Mouse (Mus musculus) layer of hippocampus, adult 11-12 months (tissue): ENCODE results near the gene Gm28036.

Source experiments
- DNase-seq: peaks from one replicate; pipeline ENCODE4 v3.0.0; 2022; ENCODE audit warnings: low spot score

The Gm28036 gene

DNA sequence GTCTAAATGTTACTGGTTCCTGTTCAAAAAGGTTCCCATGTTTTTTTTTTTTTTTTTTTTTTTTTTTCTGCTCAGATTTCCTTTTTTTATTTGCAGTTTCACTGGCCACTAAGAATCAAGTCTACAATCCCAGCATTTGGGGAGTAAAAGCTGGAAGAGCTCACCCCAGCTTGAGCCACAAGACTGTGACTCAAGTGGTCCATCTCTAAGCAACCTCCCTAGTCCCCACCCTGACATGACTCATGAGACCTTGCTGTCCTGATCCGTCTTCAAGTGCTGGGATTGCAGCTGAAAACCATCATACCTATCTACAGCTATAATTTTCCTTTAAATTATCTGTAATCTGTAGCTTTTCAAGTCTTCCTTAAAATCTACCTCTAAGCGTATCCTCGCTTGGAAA lies 42.4 kb downstream of the Gm28036 start:
- DNase-seq = no peak

DNA sequence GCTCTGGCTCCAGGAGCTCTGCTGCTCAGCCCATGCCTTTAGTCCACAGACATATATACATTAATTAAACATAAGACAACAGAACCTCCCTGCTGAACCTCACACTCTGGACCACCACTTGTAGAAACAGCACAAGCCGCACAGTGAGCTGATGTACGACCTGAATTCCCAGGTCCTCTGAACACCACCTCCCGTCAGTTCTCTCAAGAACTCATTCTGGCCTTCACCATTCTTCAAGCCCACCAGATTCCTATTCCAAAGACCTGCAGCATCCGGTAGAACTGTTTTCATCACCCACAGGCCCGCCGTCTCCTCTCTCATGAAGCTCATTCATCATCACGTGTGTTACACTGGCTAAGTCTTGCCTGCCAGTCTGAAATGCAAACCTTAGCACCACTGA lies 46.5 kb downstream of the Gm28036 start:
- DNase-seq = no peak

DNA sequence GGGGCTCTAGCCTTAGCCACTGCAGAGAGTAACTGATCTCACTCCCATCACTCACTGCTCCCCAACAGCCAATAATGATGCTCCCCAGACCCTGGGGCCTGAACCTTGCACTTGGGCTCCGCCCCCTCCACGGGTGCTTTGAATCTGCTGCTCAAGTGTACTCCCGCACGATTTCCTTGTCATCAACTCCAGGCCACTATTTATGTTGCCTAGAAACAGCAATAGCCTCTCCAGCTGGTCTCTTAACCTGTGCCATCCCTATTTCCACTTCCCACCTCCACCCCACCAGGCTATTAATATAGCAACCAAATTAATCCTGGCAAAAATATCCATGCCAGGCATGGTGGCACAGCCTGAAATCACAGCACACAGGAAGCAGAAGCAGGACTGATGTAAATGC lies 47.2 kb downstream of the Gm28036 start:
- DNase-seq = no peak

DNA sequence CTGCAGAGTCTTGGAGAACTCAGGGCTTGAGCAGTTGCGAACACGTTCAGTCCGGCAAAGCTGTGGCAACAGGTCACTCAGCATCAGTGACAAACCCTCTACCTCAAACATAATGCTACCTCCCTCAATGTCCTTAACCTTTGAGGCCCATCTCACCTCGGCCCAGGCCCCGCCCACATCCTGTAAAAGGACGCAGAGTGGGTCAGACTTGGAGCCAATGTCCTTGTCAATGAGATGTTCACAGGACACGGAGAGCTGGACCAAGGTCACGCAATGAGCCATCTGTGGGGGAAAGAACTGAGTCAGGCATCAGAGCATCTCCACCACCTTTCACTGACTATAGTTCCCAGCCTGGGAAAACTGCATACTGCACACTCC lies 47.7 kb downstream of the Gm28036 start:
- DNase-seq = no peak

GRCm38 (mm10) chr2:156078421-156079182 lies 48.3 kb downstream of the Gm28036 start:
- DNase-seq = no peak

- DNase-seq = no peak
Observed at GRCm38 (mm10) chr2:156077461-156077860, 49.4 kb downstream of the Gm28036 start.

DNA sequence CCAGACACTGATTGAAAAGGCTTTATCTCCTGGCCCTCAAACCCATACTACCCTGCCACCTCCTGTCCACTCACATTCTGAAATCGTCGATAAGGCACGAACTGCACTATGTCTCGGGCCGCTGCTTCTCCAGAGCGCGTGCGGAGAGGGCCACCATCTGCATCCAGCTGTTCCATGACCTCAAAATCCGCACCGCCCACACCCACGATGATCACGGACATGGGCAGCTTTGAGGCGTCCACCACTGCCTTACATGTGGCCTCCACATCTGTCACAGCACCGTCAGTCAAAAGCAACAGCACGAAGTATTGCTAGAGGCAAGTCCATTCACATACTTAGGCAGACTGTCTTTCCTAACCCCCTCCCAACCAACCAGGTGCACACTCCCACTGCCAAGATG lies 53.2 kb downstream of the Gm28036 start:
- DNase-seq = no peak

DNA sequence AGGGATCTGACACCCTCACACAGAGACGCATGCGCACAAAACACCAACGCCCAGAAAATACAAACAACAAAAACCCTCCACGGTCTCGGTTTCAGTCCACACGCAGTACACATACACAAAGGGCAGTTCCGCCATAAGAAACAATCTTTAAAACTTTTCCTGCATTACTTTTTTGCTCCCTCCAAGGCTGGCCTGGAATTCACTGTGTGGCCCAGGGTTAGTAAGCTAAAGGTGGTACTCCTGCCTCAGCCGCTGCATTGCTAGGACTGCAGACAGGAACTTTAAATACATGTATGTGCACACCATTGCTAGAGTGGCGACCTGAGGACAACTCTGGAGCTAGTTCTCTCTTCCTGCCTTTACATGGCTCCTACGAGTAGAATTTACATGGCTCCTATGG lies 55.7 kb downstream of the Gm28036 start:
- no peak for DNase-seq

- no peak for DNase-seq
Observed at GRCm38 (mm10) chr2:156067916-156068315, 59.0 kb downstream of the Gm28036 start.

DNA sequence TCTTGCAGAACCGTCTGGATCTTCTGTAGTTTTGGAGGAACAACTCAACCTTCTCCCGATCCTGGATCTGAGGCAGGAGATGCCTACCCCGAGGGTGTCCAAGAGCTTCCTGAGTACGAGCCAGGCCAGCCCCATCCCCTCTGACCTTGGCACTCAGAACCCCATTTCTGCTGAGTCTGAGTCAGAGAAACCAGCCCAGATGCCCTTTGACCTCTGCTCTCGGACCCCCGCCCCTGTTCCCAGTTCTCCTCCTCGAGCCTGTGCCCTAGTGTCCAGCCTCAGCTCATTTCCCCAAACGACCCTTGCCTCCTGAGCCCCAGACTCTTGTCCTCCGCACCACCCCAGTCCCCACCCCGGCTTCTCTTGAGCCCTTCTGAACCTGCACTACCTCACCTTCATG lies 60.8 kb downstream of the Gm28036 start:
- DNase-seq = no peak

DNA sequence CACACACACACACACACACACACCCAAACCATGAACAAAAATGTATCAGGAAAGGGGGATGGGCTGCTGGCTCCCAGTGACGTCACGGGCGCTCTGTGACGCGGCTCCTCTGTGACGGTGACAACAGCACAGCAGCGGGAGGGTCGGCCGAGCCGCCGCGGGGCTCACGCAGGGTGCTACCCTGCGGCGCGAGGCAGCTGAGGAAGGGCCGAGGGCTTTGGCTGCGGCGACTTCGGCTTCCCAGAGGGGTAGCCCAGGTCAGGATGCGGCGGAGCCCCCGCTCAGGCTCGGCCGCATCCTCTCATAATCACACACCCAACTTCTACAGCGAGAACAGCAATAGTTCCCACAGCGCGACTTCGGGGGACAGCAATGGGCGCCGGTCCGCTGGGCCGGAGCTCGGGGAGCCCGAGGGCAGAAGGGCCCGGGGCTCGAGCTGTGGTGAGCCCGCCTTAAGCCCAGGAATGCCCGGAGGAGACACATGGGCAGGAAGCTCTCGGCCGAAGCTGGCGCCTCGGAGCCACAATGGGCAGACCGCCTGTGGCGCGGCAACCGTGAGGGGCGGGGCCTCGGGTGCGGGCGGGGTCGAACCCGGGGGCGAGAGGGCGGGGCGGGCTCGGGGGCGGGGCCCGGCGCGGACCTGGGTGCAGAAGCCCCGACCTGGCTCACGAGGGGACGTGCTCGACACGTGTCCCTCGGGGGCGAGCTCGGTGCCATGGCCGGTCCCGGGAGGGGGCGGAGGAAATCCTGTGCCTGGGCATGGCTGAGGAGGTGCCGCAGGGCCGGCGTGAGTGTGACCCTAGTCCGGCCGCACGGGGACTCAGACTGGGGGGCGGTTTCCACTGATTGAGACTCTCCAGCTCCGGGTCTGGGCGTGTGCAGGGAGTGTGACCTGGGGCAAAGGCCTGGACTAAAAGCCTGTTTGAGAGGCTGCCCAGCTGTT lies 61.5 kb downstream of the Gm28036 start, which contains the start of gene Spag4:
TSS of gene Spag4 (plus strand) at position 77 of the 943 bp plus-strand sequence.
- peak; percentile 56 for DNase-seq

DNA sequence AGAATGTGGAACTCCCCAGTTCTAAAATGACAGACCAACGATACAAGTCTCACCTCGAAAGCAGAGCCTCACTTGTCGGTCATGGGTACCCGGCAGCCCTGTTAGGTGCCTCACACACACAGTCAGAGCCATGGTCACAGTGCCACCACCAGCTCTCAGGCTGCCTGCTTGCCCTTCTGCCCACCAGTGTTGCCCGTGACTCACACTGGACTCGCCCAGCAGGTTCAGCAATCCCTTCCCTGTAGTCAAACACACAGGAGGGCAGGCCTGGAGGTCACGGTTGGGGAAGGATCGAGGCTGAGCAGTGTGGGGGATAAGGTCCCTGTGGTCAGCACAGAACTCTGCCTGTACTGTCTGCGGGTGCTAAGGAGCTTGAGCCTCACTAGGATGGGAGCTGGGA lies 74.1 kb downstream of the Gm28036 start, which contains the start of gene Fer1l4:
TSS of gene Fer1l4 (minus strand) at position 132 of the 400 bp plus-strand sequence.
- DNase-seq = no peak

DNA sequence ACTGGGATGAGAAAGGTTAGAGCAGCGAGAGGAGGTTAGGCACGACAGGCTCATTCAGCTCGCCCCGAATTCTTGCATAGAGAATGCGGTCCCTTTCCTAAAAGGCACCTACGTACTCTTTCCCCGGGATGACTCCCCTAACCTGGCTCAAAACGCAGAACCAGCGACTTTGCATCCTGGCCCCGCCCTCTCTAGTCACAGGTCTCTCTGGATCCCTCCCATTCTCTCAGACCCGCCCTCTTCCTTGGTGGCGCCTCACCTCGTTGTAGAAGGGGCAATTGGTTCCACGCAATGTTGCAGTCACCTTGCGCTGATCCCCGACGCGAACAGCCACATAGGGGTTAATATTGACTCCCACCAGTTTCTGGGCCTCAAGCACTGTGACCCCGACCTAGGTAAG lies 79.0 kb downstream of the Gm28036 start:
- no peak for DNase-seq

- no peak for DNase-seq
Observed at GRCm38 (mm10) chr2:156042903-156043302, 84.0 kb downstream of the Gm28036 start.

DNA sequence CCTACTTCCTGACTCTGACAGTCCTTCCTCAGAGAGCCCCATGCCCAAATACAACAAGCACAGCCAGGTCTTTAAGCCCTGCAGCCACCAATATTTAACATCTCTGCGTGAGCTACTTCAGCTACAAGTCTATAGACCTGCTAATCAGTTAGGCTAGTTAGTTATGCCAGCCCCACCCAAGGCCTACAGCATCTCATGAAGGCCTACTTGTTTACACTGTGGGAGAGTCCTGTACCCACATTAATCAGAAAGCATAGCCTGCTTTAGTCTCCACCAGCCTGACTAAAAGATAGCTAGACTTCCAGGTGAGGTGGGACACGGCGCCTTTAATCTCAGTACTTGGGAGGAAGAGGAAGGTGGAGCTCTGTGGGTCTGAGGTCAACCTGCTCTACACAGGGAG lies 87.5 kb downstream of the Gm28036 start:
- DNase-seq = no peak

- no peak for DNase-seq
Observed at GRCm38 (mm10) chr2:156025482-156025881, 101.4 kb downstream of the Gm28036 start.
